Mouse (Mus musculus) liver, adult 2 months (tissue): ENCODE data around the gene Gm9972.

Source experiments
- CTCF ChIP-seq: fragments of 200-500 bp; IDR thresholded peaks from 2 replicates; pipeline ENCODE4 v1.5.1; 2011; ENCODE audit warnings: low read depth, low read length, control low read depth
- POLR2A ChIP-seq: fragments of 200-500 bp; IDR thresholded peaks from 2 replicates; pipeline ENCODE4 v1.6.1; 2011; ENCODE audit warnings: low read length, control low read depth; ENCODE audit not compliant: insufficient read depth; ENCODE audit errors: extremely low read depth

- TF ChIP-seq CTCF = no peak
- no peak for TF ChIP-seq POLR2A
Measured at GRCm38 (mm10) chr11:43023109-43023688, 12.3 kb upstream of the Gm9972 start.
